Mouse (Mus musculus): ENCODE data around the gene Runx2. TPM values are rescaled to one million over a fixed set of nuclear protein-coding genes. Genes with fewer than 3 reads are reported as not detected.

Gene Runx2
- total RNA-seq, 2 experiments from 2014 or later = 12.3 to 15.8 TPM

DNA sequence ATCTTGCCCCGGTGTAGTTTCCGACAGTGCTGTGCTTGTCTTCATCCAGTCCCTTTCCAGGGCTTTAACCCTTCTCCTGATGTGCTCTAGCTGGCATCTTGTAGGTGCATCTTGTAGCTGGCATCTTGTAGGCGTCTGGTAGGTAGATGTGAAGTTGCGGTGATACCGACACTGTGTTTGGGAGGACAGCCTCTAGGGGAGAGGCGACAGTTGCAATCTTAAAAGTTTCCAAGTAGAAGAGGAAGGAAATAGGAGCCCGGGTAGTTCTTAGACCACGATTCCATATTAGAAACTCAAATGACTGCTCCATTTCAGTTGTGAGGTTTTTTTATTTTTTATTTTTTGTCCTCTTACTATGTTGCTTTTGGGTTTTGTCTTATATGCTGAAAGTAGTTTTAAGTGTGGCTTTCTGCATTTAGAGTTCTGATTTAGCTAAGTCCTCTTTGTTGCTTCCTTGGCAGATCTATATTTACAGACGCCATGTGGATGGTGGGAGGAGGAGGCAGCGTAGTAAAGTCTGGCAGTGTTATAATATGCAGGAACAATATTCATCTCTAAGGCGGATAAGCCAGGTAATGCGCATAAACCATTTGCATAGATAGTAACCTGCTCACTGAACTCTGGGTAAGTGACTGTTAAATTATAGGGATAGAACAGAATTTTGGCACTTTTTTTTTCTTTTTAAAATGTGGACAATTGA, 22.2 kb downstream of the Runx2 start:
- Histone ChIP-seq H3K4me3 (no peak overlapping the region), H3K27ac (no peak overlapping the region)
- peak; percentile 18 to 38 for DNase-seq (ENCODE audit: extremely low spot score in 1 of 2, low spot score in 2 of 2)
- no peak for TF ChIP-seq CTCF (IDR thresholded peaks at IDR 0.05)
- intact Hi-C loops (cut with DNase I) = no loop called here

DNA sequence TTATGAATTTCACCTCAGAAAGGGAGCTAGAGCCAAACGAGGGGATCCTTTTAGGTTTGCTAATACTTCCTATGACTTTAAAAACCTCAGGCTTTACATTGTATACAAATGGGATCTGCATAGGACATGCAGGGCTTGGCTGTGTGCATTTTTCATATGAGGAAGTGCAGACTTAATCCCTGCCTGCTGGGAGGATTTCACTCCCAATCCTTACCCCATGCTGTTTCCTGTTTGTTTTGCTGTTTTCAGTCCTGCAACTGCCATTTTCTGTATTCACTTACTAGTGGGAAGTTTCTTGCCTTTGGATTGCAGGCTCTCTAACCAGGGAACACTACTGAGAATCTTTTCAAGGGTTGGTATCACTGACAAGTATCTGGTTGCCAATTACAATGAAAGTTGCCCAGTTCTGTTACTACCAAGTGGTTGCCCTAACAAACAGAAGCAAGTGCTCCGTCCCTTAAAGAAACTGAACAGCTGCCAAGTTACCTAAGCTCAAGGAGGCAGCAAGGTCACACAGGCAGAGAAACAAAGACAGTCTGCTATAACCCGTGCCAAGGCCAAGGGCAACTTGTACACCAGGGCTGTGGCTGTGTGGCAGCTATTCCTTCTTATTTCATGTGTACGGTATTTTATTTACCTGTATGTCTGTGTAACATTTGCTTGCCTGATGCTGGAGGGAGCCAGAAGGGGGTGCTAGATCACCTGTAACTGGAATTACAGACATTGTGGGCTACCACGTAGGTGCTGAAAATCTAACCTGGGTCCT, 25.4 kb downstream of the Runx2 start:
- TF ChIP-seq CTCF (IDR thresholded peaks at IDR 0.05) = no peak; the same call in 1 of the 2 replicates
- intact Hi-C loops (cut with DNase I) = no loop called here
- DNase-seq (ENCODE audit: extremely low spot score in 1 of 2, low spot score in 2 of 2) = no peak
- no peak overlapping the region for H3K27ac ChIP-seq
- no peak overlapping the region for H3K4me3 ChIP-seq

DNA sequence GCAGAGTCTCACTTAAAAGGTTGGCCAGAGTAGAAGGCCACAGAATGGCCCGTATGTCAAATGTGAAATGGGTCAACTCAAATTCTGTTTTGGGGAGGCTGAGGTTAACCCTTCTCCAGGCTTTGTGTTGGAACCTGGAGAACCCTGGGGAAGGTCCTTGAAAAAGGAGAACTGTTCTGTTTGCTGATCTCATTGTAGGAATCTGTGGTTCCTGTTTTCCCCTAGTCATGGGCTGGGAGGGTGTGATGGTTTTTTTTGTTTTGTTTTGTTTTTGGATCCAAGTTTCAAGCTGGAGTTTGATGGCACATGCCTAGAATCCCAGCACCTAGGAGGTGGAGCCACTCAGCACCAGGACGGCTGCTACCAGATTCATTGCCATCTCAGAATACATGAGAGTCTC, 31.5 kb downstream of the Runx2 start:
- no peak for DNase-seq (ENCODE audit: extremely low spot score in 1 of 2, low spot score in 2 of 2)
- no peak for TF ChIP-seq CTCF (IDR thresholded peaks at IDR 0.05)
- intact Hi-C loops (cut with DNase I) = no loop called here
- Histone ChIP-seq H3K27ac (no peak overlapping the region), H3K4me3 (no peak overlapping the region)

DNA sequence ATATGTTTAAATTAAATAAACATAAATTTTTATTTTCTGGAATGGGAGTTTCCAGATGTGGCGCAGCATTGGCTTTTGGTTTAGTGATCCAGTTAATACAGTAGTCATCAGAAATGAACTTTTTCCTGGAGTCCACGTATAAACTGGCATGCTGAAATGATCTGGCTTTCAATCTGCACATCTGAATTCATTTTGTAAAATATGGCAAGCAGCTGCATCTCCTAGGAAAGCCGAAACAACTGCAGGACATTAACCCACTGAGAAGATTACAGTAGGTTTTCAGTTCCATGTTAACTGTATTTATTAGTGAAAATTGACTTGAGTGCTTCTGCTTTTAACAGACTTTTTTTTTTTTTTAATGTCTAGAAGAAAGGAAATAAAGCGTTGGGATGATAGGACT, 32.2 kb downstream of the Runx2 start:
- intact Hi-C loops (cut with DNase I) = no loop called here
- TF ChIP-seq CTCF (IDR thresholded peaks at IDR 0.05) = no peak
- DNase-seq (ENCODE audit: extremely low spot score in 1 of 2, low spot score in 2 of 2) = no peak
- Histone ChIP-seq H3K4me3 (no peak overlapping the region), H3K27ac (no peak overlapping the region)

DNA sequence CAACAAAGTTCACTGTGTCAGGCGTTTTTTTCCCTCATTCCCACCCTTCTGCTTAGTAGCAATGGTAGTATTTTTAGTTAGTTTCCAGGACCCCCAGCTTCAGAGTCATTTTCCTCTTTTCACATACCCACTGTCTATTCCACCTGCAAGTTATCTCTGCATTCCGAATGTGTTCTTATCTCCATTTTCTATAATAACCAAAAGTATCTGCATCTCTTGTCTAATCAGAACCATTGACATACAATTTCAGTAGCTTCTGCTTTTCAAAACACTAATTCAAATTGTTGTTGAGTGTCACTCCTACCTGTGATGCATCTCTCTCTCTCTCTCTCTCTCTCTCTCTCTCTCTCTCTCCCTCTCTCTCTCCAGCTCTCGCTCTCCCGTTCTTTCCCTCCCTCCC, 34.2 kb downstream of the Runx2 start:
- no peak for TF ChIP-seq CTCF (IDR thresholded peaks at IDR 0.05)
- H3K4me3 ChIP-seq = no peak overlapping the region
- intact Hi-C loops (cut with DNase I) = no loop called here

DNA sequence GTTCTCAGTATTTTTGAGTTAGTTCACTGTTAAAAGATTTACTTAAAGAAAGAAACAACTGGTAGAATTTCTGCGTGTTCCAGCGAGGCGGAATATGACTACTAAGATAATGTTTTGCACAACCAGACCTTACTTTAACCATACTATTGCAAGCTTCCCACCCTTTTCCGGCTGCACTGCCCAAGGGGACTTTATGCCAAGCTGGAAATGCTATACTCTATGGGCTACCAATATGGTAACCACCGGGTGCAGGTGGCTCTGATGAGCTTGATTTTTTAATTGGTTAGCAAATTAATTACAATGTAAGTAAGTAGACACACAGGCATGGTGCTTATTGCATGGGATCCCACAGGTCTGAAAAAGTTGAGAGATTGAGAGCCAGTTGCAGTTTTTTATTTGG, 36.5 kb downstream of the Runx2 start:
- no peak overlapping the region; the same call in 1 of the 2 replicates for H3K27ac ChIP-seq
- peak overlapping the region; percentile 89 for H3K4me3 ChIP-seq
- TF ChIP-seq CTCF (IDR thresholded peaks at IDR 0.05) = no peak
- intact Hi-C loops (cut with DNase I) = no loop called here
- no peak for DNase-seq (ENCODE audit: extremely low spot score in 1 of 2, low spot score in 2 of 2)

More for the DNA sequence above, 34.2 kb downstream of the Runx2 start:
- no peak for DNase-seq (ENCODE audit: extremely low spot score in 1 of 2, low spot score in 2 of 2)
- no peak overlapping the region for H3K27ac ChIP-seq

DNA sequence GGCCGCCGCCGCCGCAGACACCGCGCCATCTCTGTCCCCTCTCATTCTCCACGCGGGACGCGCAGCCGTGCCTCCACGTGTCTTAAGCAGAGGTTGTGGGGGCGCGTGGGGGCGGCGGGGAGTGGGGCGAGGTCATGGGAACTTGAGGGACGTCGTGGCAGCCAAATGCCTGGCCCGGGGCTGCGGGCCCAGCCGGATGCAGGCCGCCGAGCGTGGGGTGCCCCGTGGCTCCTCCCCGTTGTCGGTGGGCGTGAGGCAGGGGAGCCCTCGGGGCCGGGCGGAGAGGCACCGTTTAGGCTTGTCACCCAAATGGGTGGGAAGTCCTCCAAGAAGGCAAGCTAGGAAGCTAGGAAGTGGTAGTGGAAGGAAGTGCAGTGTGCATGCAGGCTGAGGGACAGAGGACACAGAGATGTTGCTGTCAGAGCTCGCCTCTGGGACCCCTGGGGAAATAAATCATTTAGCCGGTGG, 37.2 kb downstream of the Runx2 start:
- TF ChIP-seq CTCF (IDR thresholded peaks at IDR 0.05) = no peak; the same call in 1 of the 2 replicates
- Histone ChIP-seq H3K4me3 (peak overlapping the region; percentile 89), H3K27ac (peak overlapping the region; percentile 98)
- intact Hi-C loops (cut with DNase I) = loop anchor here (2.0 kb wide), 1 partner anchor 41 kb away; no protein-coding TSS in a partner anchor
- peak; percentile 76 to 77 for DNase-seq (ENCODE audit: extremely low spot score in 1 of 2, low spot score in 2 of 2)

DNA sequence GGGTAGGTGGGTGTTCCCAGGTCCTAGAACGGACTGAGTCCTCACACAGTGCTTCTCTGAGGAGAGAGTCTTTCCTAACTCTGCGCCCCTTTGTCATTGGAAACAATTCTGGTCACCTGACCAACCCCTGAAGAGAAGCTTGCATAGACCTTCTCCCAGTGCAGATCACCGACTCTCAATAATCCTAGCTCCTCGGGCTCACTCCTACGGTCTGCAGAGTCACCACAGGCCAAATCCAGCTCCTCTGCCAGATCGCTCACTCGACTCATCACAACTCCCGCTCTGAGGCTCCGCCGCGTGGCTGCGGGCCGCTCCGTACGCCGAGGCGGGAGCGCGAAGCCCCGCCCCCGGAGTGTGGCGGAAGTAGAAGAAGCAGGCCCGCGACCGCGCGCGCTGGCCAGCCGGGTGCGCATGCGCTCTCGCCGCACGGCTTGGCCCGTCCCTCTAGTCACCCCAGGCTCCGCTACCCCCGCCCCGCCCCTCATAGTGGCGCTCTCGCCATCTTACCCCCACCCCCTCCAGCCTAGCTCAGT, 37.8 kb downstream of the Runx2 start, which contains the start of gene Supt3:
Gene Supt3 (plus strand): TSS at position 415 of the 533 bp plus-strand sequence.
- intact Hi-C loops (cut with DNase I) = loop anchor here (2.0 kb wide), 1 partner anchor 40 kb away; no protein-coding TSS in a partner anchor
- Histone ChIP-seq H3K27ac (peak within 1 kb of the TSS; percentile 98), H3K4me3 (peak within 1 kb of the TSS; percentile 89)
- peak; percentile 27; the same call in 1 of the 2 replicates for TF ChIP-seq CTCF (IDR thresholded peaks at IDR 0.05)
- DNase-seq (ENCODE audit: extremely low spot score in 1 of 2, low spot score in 2 of 2) = peak; percentile 98

DNA sequence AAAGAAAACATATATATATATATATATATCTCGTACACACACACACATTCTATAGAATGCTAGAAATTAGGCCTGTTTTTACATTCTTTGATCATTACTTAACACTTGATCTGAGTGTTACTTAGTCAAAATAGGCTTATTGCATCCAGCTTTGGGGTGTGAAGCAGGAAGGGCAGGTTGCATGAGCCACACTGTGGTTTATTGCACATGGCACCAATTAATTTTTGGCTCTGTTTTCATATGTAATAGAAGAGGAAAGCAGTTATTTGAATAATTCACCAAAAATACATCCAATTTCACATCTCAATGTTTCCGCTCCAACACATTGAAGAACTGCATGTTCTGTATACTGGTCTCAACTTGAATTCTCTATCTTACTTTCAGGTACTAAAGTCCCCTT, 42.0 kb downstream of the Runx2 start:
- DNase-seq (ENCODE audit: extremely low spot score in 1 of 2, low spot score in 2 of 2) = no peak
- intact Hi-C loops (cut with DNase I) = no loop called here
- no peak overlapping the region for H3K27ac ChIP-seq

DNA sequence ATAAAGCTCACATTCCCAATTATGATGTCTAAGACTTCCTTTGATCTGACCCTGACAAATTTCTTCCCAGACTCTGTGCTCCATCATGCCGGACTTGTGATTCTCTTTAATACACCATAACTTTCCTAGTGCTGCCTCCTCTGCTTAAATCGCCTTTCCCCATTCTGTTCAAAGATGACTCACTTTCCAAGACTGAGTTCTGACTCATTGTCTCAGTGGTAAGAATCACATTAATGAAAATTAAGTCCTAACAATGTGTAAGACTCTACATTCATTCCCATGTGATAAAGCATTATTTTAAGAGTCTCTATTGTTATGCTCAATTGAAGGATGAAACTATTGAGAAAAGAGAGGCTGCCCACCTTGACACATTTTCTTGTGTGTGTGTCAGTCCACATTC, 43.7 kb downstream of the Runx2 start:
- no peak for TF ChIP-seq CTCF (IDR thresholded peaks at IDR 0.05)
- no peak for DNase-seq (ENCODE audit: extremely low spot score in 1 of 2, low spot score in 2 of 2)
- intact Hi-C loops (cut with DNase I) = no loop called here
- Histone ChIP-seq H3K4me3 (no peak overlapping the region), H3K27ac (no peak overlapping the region)

More for the DNA sequence above, 42.0 kb downstream of the Runx2 start:
- H3K4me3 ChIP-seq = no peak overlapping the region
- no peak for TF ChIP-seq CTCF (IDR thresholded peaks at IDR 0.05)

DNA sequence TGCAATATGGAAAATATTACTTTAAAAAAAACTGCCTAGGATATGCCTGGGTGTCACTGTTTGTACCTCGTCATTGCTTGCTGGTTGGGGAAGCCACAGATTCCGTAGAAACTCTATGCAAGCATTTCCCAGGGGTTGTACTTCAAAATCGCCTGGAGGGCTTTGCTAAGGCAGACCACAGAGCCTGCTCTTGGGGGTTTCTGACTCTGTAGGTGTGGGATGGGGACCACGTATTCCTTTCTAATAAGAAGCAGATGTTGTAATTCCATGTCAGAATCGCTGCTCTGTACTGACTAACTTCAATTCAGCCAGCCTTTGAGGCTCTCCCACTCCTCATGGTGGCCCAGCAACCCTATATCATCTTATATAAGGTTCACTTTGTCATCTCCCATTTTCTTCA, 46.1 kb downstream of the Runx2 start:
- Histone ChIP-seq H3K4me3 (no peak overlapping the region), H3K27ac (no peak overlapping the region)
- intact Hi-C loops (cut with DNase I) = no loop called here
- DNase-seq (ENCODE audit: extremely low spot score in 1 of 2, low spot score in 2 of 2) = no peak
- no peak for TF ChIP-seq CTCF (IDR thresholded peaks at IDR 0.05)

DNA sequence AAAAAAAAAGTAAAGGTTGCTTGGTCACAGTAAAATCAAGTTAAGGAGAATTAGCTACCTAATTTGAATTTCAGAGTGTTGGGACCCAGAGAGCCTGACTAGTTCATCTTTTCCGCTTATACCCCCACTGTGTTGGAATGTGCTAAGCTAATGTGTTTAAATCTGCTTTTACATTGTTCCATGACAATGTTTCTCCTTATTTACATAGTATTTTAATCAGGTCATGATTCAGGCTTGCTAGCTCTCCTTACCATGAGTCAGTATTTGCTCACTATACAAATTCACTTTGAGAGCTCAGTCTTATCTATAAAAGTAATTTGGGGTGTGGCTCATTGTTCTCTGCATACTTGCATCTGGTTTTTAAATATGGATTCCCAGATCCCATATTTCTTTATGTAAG, 47.2 kb downstream of the Runx2 start:
- intact Hi-C loops (cut with DNase I) = no loop called here
- Histone ChIP-seq H3K4me3 (no peak overlapping the region), H3K27ac (no peak overlapping the region)
- DNase-seq (ENCODE audit: extremely low spot score in 1 of 2, low spot score in 2 of 2) = no peak
- no peak for TF ChIP-seq CTCF (IDR thresholded peaks at IDR 0.05)
